Mouse (Mus musculus): ENCODE results near the gene Col8a2. TPM values are rescaled to one million over a fixed set of nuclear protein-coding genes. Genes with fewer than 3 reads are reported as not detected.
A peak's percentile ranks its signal among the peaks of the same experiment; 100 is the strongest.

Col8a2 gene
- 3.1 and 3.5 TPM in 2 replicates for polyA plus RNA-seq (2015; fragmentation: Nextera tagmentation; extraction: Ambion mirVana)

- DNase-seq (ENCODE audit: low spot score): no peak
Measured at GRCm38 (mm10) chr4:126286492-126286891, at the start of gene Col8a2. Gene Col8a2, plus strand, starts transcription at chr4:126286793.

DNA sequence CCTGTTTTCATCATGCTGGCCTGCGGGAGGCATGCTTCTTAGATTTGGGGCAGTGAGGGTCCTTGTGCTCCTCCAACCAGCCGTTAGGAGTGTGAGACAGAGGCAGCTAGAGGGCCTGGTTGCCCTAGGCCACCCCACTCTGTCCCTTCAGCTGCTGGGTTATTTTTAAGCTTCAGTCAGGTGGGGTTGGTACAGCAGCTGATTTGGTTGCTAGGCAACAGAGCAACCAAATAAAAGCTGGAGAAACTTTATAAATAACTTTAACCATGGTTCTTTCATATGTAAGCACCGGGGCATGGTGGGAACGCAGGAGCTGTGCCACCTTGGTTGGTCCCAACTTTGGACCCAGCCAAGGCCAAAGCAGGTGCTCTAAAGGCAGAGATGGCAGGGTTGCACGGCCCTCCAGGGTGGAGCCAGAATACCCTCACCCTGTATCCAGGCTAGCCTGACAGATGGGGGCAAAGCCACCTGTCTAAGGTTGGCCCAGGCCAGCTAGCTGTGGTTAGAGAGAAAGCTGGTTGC, 48.8 kb upstream of the Col8a2 start:
- DNase-seq (ENCODE audit: low spot score): no peak

GRCm38 (mm10) chr4:126239862-126240475, 46.6 kb upstream of the Col8a2 start:
- DNase-seq (ENCODE audit: low spot score): no peak

DNA sequence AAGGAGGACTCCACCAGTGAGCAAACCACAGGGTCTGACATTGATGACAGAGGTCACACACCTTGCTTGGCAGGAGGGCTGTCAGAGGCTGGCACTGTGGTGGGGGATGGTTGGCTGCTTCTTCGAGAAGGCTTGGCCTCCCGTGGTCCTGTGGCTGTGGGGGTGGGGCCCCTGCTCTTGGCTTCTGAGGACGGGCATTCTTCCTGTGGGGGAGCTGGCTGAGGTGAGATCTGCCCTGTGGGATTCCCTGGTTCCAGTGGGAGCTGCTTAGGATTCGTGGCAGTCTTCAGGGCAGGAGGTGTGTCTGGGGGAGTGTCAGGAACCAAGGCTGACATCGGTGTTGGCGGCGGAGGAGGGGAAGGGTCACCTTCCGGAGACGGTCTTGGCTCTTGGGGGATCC, 44.6 kb upstream of the Col8a2 start:
- DNase-seq (ENCODE audit: low spot score): no peak

DNA sequence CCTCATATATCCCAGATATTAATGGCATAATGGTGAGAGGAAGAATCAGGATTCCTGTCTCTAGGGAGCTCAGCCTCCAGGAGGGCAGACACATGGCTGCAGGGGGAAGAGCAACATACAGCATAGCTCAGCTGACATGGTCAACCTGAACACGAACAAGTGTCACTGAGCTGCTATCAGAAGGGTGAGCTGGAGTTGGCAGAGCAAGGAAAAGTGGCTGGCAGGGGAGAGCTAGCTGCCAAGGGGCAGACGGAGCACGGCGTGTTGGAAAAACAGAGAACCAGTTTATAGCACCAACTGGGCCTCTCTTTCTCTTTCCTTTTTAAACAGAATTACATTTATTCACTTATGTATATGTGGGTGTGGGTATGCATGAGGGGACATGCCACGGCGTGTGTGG, 44.1 kb upstream of the Col8a2 start:
- DNase-seq (ENCODE audit: low spot score): no peak

DNA sequence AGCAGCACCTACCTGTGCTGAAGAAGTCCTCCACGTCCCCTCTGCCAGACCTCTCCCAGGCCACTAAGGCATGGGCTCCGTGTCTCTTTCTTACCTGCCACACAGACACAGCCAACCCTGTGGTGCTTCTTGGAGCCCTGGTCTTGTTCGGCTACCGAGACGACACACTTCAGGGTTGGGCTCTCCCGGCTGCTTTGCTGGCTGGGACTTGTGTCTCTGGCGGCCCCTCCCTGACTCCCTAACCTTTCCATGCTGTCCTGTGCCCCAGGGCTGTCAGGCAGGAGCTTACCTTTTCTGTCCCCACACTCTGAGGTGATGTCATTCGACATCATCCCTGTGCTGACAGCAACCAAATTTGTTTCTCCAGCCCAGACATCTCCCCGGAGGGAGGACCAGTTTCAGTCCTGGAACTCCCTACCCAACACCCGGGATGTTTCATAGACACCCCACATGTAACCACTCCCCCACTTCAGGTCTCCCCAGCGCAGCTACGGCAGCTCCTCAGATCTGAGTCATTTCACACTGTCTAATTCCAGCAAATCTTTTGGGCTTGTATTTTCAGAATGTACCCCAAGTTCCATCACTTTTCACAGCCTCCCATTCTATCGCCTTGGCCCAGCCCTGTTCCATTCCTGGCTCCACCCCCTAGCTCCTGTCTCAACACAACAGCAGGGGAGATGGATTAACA, 40.2 kb upstream of the Col8a2 start:
- DNase-seq (ENCODE audit: low spot score): no peak

DNA sequence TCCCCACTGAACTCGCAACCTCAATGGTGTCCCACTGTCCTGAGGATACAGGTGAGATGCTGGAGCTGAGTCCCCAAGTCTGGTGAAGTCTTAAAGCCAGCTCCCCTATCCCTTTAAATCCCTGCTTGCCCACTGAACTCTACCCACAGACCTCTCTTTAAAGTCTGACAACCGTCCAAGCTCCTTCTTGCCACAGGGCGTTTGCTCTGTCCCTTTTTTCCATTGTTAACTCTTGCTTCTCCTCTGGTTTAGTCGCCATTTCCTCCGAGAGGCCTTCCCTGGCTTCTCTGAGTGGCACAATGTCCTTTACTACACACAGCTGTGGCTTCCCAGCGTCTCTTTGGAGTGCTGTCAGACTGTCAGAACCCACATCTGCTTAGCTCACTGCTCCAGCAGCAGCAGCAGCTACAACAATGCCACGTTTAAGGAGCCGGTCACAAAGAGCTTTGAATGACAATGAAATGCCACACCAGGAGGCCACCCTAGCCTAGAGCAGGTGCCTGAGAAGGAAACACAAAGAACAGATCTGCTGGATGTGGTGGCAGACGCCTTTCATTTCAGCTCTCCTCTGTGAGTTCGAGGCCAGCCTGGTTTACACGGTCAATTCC, 38.2 kb upstream of the Col8a2 start:
- DNase-seq (ENCODE audit: low spot score): no peak

GRCm38 (mm10) chr4:126250659-126251058, 35.9 kb upstream of the Col8a2 start:
- DNase-seq (ENCODE audit: low spot score): no peak

DNA sequence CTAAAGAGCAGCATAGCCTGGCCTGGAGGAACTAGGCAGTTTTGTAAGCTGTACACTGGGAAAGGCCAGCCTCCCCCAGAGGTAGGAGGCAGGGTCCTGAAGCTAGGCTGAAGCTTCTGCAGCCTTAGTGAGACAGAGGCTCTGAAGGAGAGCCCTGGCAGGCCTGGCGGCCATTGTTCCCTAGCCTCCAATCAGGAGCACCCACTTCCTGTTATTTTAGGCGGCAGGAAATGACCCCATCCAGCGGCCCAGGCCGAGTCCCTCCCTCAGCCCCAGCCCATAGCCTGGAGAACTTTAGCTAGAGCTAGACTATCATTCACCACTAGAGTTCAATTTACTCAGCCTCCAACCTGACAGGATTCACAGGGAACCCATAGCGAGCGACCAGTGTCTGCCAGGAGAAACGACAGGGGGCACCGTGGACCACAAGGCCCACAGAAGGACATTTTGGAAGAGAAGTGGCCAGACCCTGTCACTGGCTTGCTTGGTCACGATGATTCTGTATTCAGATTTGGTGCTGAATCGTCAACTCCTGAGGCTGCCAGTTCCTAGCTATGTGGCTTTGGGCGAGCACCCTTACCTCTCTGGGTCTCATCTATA, 34.8 kb upstream of the Col8a2 start:
- no peak for DNase-seq (ENCODE audit: low spot score)

DNA sequence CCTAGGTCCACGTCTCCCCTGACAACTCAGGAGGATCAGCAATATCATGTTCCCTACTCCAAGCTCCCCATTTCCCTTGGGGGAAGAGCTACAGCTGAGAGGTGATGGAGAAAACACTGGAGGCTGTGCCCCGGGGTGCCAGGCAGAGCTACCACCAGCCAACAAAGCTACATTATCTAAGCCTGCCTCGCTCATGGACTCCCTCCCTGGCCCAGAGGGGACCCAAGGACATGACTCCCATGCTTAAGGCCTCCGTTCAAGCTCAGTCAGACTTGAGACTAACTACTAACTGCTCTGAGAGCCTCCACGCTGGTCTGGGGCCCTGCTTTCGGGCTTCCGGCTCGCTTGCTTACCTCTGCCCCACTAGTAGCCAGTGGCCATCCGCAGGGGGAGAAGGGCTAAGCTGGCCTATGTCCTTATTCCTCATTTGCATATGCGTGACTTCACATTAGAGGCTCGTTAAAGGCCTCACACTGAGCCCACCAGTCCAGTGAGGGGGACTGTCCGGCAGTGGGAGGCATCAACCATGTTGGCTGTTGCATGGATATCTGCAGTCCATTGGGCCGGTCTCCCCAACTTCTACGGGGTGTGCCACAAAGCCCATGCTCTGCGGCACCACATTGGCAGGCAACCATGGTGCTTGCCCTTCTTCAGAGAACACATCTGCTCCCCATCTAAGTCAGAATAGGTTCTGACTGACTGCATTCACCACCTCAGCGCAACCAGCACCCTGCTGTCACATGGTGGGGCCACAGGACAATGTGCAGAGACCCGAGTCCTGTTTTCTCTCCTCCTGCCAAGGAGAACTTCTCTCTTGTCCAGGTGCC, 34.0 kb upstream of the Col8a2 start:
- DNase-seq (ENCODE audit: low spot score): no peak

GRCm38 (mm10) chr4:126253637-126254272, 32.8 kb upstream of the Col8a2 start:
- no peak for DNase-seq (ENCODE audit: low spot score)

GRCm38 (mm10) chr4:126254315-126255112, 32.1 kb upstream of the Col8a2 start:
- no peak for DNase-seq (ENCODE audit: low spot score)

GRCm38 (mm10) chr4:126255113-126256001, 31.2 kb upstream of the Col8a2 start:
- DNase-seq (ENCODE audit: low spot score): peak; percentile 39

GRCm38 (mm10) chr4:126256131-126256791, 30.3 kb upstream of the Col8a2 start, which contains the start of gene Map7d1:
Gene Map7d1, minus strand, starts transcription at chr4:126256343.
- peak; percentile 84 for DNase-seq (ENCODE audit: low spot score)

- DNase-seq (ENCODE audit: low spot score): no peak
Measured at GRCm38 (mm10) chr4:126256967-126257881, 29.4 kb upstream of the Col8a2 start.

GRCm38 (mm10) chr4:126259063-126259462, 27.5 kb upstream of the Col8a2 start:
- DNase-seq (ENCODE audit: low spot score): no peak

Measured in thymus, postnatal 0 days (tissue).